Mouse (Mus musculus): ENCODE measurements around the gene Ly6g5c. TPM values are rescaled to one million over a fixed set of nuclear protein-coding genes. Genes with fewer than 3 reads are reported as not detected.

Ly6g5c gene
- total and polyA plus RNA-seq, 2 experiments from 2014 or later, result 0.25 TPM; not detected in 1

- Histone ChIP-seq H3K9me3 (replicated peaks; ENCODE audit: control insufficient read depth, low read length) (no peaks in the 10 kb centered on the region), H3K4me3 (ENCODE audit: low read depth, low read length) (peak overlapping the region; percentile 63), H3K27me3 (ENCODE audit: control insufficient read depth, insufficient read depth, low read length) (no peaks in the 10 kb centered on the region), H3K4me2 (ENCODE audit: low read depth, low read length) (peak overlapping the region; percentile 72), H3K4me1 (ENCODE audit: control insufficient read depth, insufficient read depth) (peaks cover 5% of the 10 kb centered on the region; the same call in 1 of the 2 replicates), H3K36me3 (replicated peaks; ENCODE audit: control insufficient read depth, insufficient read depth, low read length) (peaks cover 30% of the 10 kb centered on the region), H3K27ac (ENCODE audit: low read depth) (peak overlapping the region; percentile 96; the same call in 1 of the 2 replicates), H3K9ac (replicated peaks; ENCODE audit: low read depth, low read length) (peak overlapping the region; percentile 86)
- ATAC-seq (ENCODE audit: insufficient read depth, low read depth) (no peak), DNase-seq (ENCODE audit: low spot score) (no peak)
- WGBS, result 48% methylated on average over 8 of the region's 8 CpGs
- no peak for TF ChIP-seq CTCF (IDR thresholded peaks at IDR 0.05; ENCODE audit: low read depth)
- no peak for TF ChIP-seq EP300 (IDR thresholded peaks at IDR 0.05; ENCODE audit: low read depth)
These were observed 17.7 kb upstream of the Ly6g5c start for GRCm38 (mm10) chr17:35090166-35090932.

DNA sequence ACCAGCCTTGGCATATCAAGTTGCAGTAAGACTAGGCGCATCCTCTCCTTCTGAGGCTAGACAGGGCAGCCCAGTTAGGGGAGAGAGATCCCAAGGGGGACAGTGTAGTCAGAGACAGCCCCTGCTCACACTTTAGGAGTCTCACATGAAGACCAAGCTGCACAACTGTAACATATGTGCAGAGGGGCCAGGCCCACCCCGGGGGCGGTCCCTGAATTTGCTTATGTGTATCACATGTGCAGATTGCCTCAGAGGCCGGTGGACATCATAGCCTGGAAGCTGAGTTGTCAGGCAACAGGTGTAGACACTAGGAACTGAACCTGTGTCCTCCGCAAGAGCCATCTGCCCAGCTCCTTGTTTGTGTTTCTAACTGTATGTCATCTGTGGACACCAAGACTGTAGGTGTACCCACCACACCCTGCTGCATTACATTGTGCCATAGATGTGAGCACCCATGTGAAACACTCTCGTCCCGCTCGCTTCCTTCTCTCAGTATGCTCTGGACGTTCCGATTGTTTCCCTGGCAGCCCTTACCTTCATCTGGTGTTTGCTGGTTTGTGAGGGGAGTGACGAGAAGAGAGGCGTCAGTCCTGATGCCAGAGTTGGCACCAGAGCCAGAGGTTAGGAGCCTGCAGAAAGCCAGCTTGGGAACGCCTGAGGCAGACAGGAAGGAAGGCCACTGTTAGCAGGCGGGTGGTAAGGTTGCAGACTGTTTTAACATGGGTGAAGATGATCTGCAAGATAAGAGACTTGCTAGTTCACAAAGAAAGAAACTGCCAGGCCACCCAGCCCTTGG is 15.5 kb upstream of the Ly6g5c start:
- no peak for TF ChIP-seq EP300 (IDR thresholded peaks at IDR 0.05; ENCODE audit: low read depth)
- no peak for TF ChIP-seq CTCF (IDR thresholded peaks at IDR 0.05; ENCODE audit: low read depth)
- no peak for DNase-seq (ENCODE audit: low spot score)
- Histone ChIP-seq H3K4me2 (ENCODE audit: low read depth, low read length) (no peak overlapping the region), H3K4me1 (ENCODE audit: control insufficient read depth, insufficient read depth) (peaks cover 5% of the 10 kb centered on the region; the same call in 1 of the 2 replicates), H3K27ac (ENCODE audit: low read depth) (no peak overlapping the region), H3K9ac (replicated peaks; ENCODE audit: low read depth, low read length) (no peak overlapping the region), H3K4me3 (ENCODE audit: low read depth, low read length) (no peak overlapping the region), H3K36me3 (replicated peaks; ENCODE audit: control insufficient read depth, insufficient read depth, low read length) (peaks cover 50% of the 10 kb centered on the region), H3K27me3 (ENCODE audit: control insufficient read depth, insufficient read depth, low read length) (no peaks in the 10 kb centered on the region), H3K9me3 (replicated peaks; ENCODE audit: control insufficient read depth, low read length) (no peaks in the 10 kb centered on the region)
- no peak for ATAC-seq (ENCODE audit: insufficient read depth, low read depth)
- 85% methylated on average over 14 of the region's 14 CpGs for WGBS

GRCm38 (mm10) chr17:35094475-35095365 is 13.4 kb upstream of the Ly6g5c start:
- TF ChIP-seq EP300 (IDR thresholded peaks at IDR 0.05; ENCODE audit: low read depth), result no peak
- no peak for TF ChIP-seq CTCF (IDR thresholded peaks at IDR 0.05; ENCODE audit: low read depth)
- Histone ChIP-seq H3K4me3 (ENCODE audit: low read depth, low read length) (no peak overlapping the region), H3K9me3 (replicated peaks; ENCODE audit: control insufficient read depth, low read length) (no peaks in the 10 kb centered on the region), H3K9ac (replicated peaks; ENCODE audit: low read depth, low read length) (no peak overlapping the region), H3K4me2 (ENCODE audit: low read depth, low read length) (no peak overlapping the region), H3K27me3 (ENCODE audit: control insufficient read depth, insufficient read depth, low read length) (no peaks in the 10 kb centered on the region), H3K36me3 (replicated peaks; ENCODE audit: control insufficient read depth, insufficient read depth, low read length) (peaks cover 72% of the 10 kb centered on the region), H3K4me1 (ENCODE audit: control insufficient read depth, insufficient read depth) (peaks cover 5% of the 10 kb centered on the region; the same call in 1 of the 2 replicates), H3K27ac (ENCODE audit: low read depth) (no peak overlapping the region)
- ATAC-seq (ENCODE audit: insufficient read depth, low read depth), result no peak
- no peak for DNase-seq (ENCODE audit: low spot score)
- WGBS, result 67% methylated on average over 15 of the region's 15 CpGs

DNA sequence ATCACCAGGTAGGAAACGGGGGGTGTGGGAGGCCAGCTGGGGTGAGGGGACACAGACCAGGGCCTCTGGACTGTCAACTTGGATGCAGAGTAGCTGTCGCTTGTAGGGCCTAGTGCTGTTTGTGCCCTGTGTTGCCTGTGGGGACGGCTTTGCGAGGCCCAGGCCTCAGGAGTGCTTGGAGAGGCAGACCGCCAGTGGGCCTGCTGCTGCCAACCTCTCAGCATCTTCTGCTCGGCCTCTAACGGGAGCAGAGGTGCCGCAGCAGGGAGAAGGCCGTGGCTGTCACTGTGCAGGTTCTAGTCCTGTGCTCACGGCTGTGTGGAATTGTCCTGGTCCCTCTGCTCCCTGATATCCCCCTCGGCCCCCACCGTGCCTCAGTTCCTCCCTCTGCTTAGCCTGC is 11.5 kb upstream of the Ly6g5c start:
- 76% methylated on average over 12 of the region's 12 CpGs for WGBS
- Histone ChIP-seq H3K9me3 (replicated peaks; ENCODE audit: control insufficient read depth, low read length) (no peaks in the 10 kb centered on the region), H3K4me1 (ENCODE audit: control insufficient read depth, insufficient read depth) (no peaks in the 10 kb centered on the region), H3K4me3 (ENCODE audit: low read depth, low read length) (no peak overlapping the region), H3K9ac (replicated peaks; ENCODE audit: low read depth, low read length) (no peak overlapping the region), H3K27me3 (ENCODE audit: control insufficient read depth, insufficient read depth, low read length) (no peaks in the 10 kb centered on the region), H3K27ac (ENCODE audit: low read depth) (no peak overlapping the region), H3K4me2 (ENCODE audit: low read depth, low read length) (no peak overlapping the region), H3K36me3 (replicated peaks; ENCODE audit: control insufficient read depth, insufficient read depth, low read length) (peaks cover 88% of the 10 kb centered on the region)
- TF ChIP-seq EP300 (IDR thresholded peaks at IDR 0.05; ENCODE audit: low read depth) (no peak), CTCF (IDR thresholded peaks at IDR 0.05; ENCODE audit: low read depth) (no peak)
- ATAC-seq (ENCODE audit: insufficient read depth, low read depth), result no peak
- DNase-seq (ENCODE audit: low spot score), result no peak

GRCm38 (mm10) chr17:35097164-35097655 is 10.9 kb upstream of the Ly6g5c start:
- Histone ChIP-seq H3K27me3 (ENCODE audit: control insufficient read depth, insufficient read depth, low read length) (no peaks in the 10 kb centered on the region), H3K36me3 (replicated peaks; ENCODE audit: control insufficient read depth, insufficient read depth, low read length) (peaks cover 91% of the 10 kb centered on the region), H3K9ac (replicated peaks; ENCODE audit: low read depth, low read length) (no peak overlapping the region), H3K4me2 (ENCODE audit: low read depth, low read length) (no peak overlapping the region), H3K4me3 (ENCODE audit: low read depth, low read length) (no peak overlapping the region), H3K4me1 (ENCODE audit: control insufficient read depth, insufficient read depth) (no peaks in the 10 kb centered on the region), H3K9me3 (replicated peaks; ENCODE audit: control insufficient read depth, low read length) (no peaks in the 10 kb centered on the region), H3K27ac (ENCODE audit: low read depth) (no peak overlapping the region)
- DNase-seq (ENCODE audit: low spot score), result no peak
- 83% methylated on average over 12 of the region's 12 CpGs for WGBS
- ATAC-seq (ENCODE audit: insufficient read depth, low read depth), result no peak
- TF ChIP-seq EP300 (IDR thresholded peaks at IDR 0.05; ENCODE audit: low read depth), result no peak
- TF ChIP-seq CTCF (IDR thresholded peaks at IDR 0.05; ENCODE audit: low read depth), result no peak

Data from heart, postnatal 0 days (tissue).